ENCODE assay signal across 28 mouse cellular contexts in genomic region chr1:160606425-160606824, GRCm38 (mm10).
DNase-seq lines count a peak whose midpoint lies in the region; ATAC-seq lines count a peak whose summit lies in the region.
"Had no signal": no experiment of that assay in that cellular context is flagged by ENCODE, and none has a peak within 500 bp of the region (broad histone marks: within the 10 kb centered on the region; RNA-seq: fewer than 3 reads in every experiment).

No protein-coding gene starts in this region.

- H3K36me3 ChIP-seq in hindbrain, embryonic 14.5 days (replicated peaks; ENCODE audit: control insufficient read depth, insufficient read depth) = no peaks in the 10 kb centered on the region
- no peaks in the 10 kb centered on the region for H3K36me3 ChIP-seq in hindbrain, embryonic 11.5 days (ENCODE audit: control insufficient read depth, insufficient read depth, low read length)
- no peaks in the 10 kb centered on the region for H3K36me3 ChIP-seq in midbrain, embryonic 14.5 days (ENCODE audit: control insufficient read depth, insufficient read depth, low read length)
- no peaks in the 10 kb centered on the region for H3K36me3 ChIP-seq in midbrain, embryonic 13.5 days
- H3K36me3 ChIP-seq: embryonic facial prominence, embryonic 12.5 days; embryonic facial prominence, embryonic 15.5 days; forebrain, embryonic 12.5 days; heart, embryonic 10.5 days; heart, embryonic 13.5 days had no signal

- no peak for DNase-seq in hindbrain, embryonic 14.5 days (ENCODE audit: low spot score)
- DNase-seq in hindbrain, embryonic 11.5 days (ENCODE audit: low spot score) = no peak
- peak; percentile 53 for DNase-seq in midbrain, embryonic 14.5 days
- peak; percentile 43 for DNase-seq in retina, postnatal 1 day
- no peak for DNase-seq in retina, embryonic 14.5 days (ENCODE audit: low spot score)
- no peak for DNase-seq in cerebellum, adult 11-12 months
- DNase-seq: adrenal gland, adult 8-10 months; adrenal gland, postnatal 25 days; cerebellum, adult 2 months; cerebellum, adult 9-11 months; cerebellum, postnatal 25 days; gastrocnemius, postnatal 10 days; gastrocnemius, postnatal 36 days; heart, adult 2 months; heart, postnatal 14 days; heart, postnatal 4 days had no signal

- 0 out of 2 replicates have a peak, but pooled peaks have one; percentile 34 for ATAC-seq in hindbrain, embryonic 14.5 days (ENCODE audit: low FRiP score)
- ATAC-seq in hindbrain, embryonic 11.5 days (ENCODE audit: low FRiP score) = no peak
- ATAC-seq in midbrain, embryonic 14.5 days (ENCODE audit: low FRiP score, low TSS enrichment) = no peak
- ATAC-seq in midbrain, embryonic 13.5 days = no peak
- ATAC-seq: activated CD4-positive, CD25-positive, alpha-beta regulatory T cell, adult 4 months; CD4-positive, CD25-positive, alpha-beta regulatory T cell, adult 4 months; forebrain, embryonic 16.5 days; hindbrain, embryonic 16.5 days; inflammation-experienced regulatory T-cells, adult 6 months; intestine, embryonic 16.5 days had no signal

- no peak overlapping the region for H3K9ac ChIP-seq in hindbrain, embryonic 14.5 days
- H3K9ac ChIP-seq in hindbrain, embryonic 11.5 days (ENCODE audit: low read depth, low read length) = no peak overlapping the region
- no peak overlapping the region for H3K9ac ChIP-seq in midbrain, embryonic 14.5 days (replicated peaks; ENCODE audit: low read length)
- H3K9ac ChIP-seq in midbrain, embryonic 13.5 days (replicated peaks) = no peak overlapping the region
- H3K9ac ChIP-seq: embryonic facial prominence, embryonic 12.5 days; embryonic facial prominence, embryonic 15.5 days; forebrain, embryonic 12.5 days; heart, embryonic 13.5 days had no signal

- H3K4me2 ChIP-seq in hindbrain, embryonic 14.5 days (replicated peaks) = no peak overlapping the region
- no peak overlapping the region for H3K4me2 ChIP-seq in hindbrain, embryonic 11.5 days (replicated peaks; ENCODE audit: low read depth, low read length)
- no peak overlapping the region for H3K4me2 ChIP-seq in midbrain, embryonic 14.5 days (ENCODE audit: low read length)
- H3K4me2 ChIP-seq in midbrain, embryonic 13.5 days (replicated peaks) = no peak overlapping the region
- H3K4me2 ChIP-seq: embryonic facial prominence, embryonic 12.5 days; embryonic facial prominence, embryonic 15.5 days; forebrain, embryonic 12.5 days; heart, embryonic 13.5 days had no signal

- 52% methylated on average over 2 of the region's 2 CpGs for WGBS in hindbrain, embryonic 14.5 days
- WGBS in hindbrain, embryonic 11.5 days = 87% methylated on average over 2 of the region's 2 CpGs
- WGBS in midbrain, embryonic 14.5 days = 62% methylated on average over 2 of the region's 2 CpGs
- WGBS in midbrain, embryonic 13.5 days = 55% methylated on average over 2 of the region's 2 CpGs

- no peaks in the 10 kb centered on the region for H3K27me3 ChIP-seq in hindbrain, embryonic 14.5 days (ENCODE audit: control insufficient read depth, insufficient read depth, low read length)
- H3K27me3 ChIP-seq in hindbrain, embryonic 11.5 days (ENCODE audit: control insufficient read depth, insufficient read depth, low read length) = no peaks in the 10 kb centered on the region
- H3K27me3 ChIP-seq in midbrain, embryonic 14.5 days (ENCODE audit: control insufficient read depth, insufficient read depth, low read length) = no peaks in the 10 kb centered on the region
- no peaks in the 10 kb centered on the region for H3K27me3 ChIP-seq in midbrain, embryonic 13.5 days
- H3K27me3 ChIP-seq: embryonic facial prominence, embryonic 12.5 days; embryonic facial prominence, embryonic 15.5 days; forebrain, embryonic 12.5 days; heart, embryonic 13.5 days had no signal

- H3K4me1 ChIP-seq in hindbrain, embryonic 14.5 days (replicated peaks; ENCODE audit: control insufficient read depth, insufficient read depth, low read length) = no peaks in the 10 kb centered on the region
- no peaks in the 10 kb centered on the region for H3K4me1 ChIP-seq in hindbrain, embryonic 11.5 days (replicated peaks; ENCODE audit: control insufficient read depth, insufficient read depth, low read length)
- no peaks in the 10 kb centered on the region for H3K4me1 ChIP-seq in midbrain, embryonic 14.5 days (ENCODE audit: control insufficient read depth, insufficient read depth, low read length)
- H3K4me1 ChIP-seq in midbrain, embryonic 13.5 days (replicated peaks) = no peaks in the 10 kb centered on the region
- H3K4me1 ChIP-seq: embryonic facial prominence, embryonic 12.5 days; embryonic facial prominence, embryonic 15.5 days; forebrain, embryonic 12.5 days; heart, embryonic 10.5 days; heart, embryonic 13.5 days had no signal

- H3K4me3 ChIP-seq in hindbrain, embryonic 14.5 days (replicated peaks; ENCODE audit: low read length) = no peak overlapping the region
- H3K4me3 ChIP-seq in hindbrain, embryonic 11.5 days (ENCODE audit: low read depth, low read length) = no peak overlapping the region
- H3K4me3 ChIP-seq in midbrain, embryonic 14.5 days (replicated peaks; ENCODE audit: low read depth, low read length) = no peak overlapping the region
- no peak overlapping the region for H3K4me3 ChIP-seq in midbrain, embryonic 13.5 days (replicated peaks)
- H3K4me3 ChIP-seq: embryonic facial prominence, embryonic 12.5 days; embryonic facial prominence, embryonic 15.5 days; forebrain, embryonic 12.5 days; heart, adult 2 months; heart, embryonic 10.5 days; heart, embryonic 13.5 days had no signal

- no peaks in the 10 kb centered on the region for H3K9me3 ChIP-seq in hindbrain, embryonic 14.5 days (ENCODE audit: control insufficient read depth, low read length)
- H3K9me3 ChIP-seq in hindbrain, embryonic 11.5 days (ENCODE audit: control insufficient read depth, low read length) = no peaks in the 10 kb centered on the region
- no peaks in the 10 kb centered on the region for H3K9me3 ChIP-seq in midbrain, embryonic 14.5 days (ENCODE audit: control insufficient read depth, low read length)
- no peaks in the 10 kb centered on the region for H3K9me3 ChIP-seq in midbrain, embryonic 13.5 days
- H3K9me3 ChIP-seq: embryonic facial prominence, embryonic 12.5 days; embryonic facial prominence, embryonic 15.5 days; forebrain, embryonic 12.5 days; heart, embryonic 10.5 days; heart, embryonic 13.5 days had no signal

- H3K27ac ChIP-seq in hindbrain, embryonic 14.5 days = no peak overlapping the region
- no peak overlapping the region for H3K27ac ChIP-seq in hindbrain, embryonic 11.5 days (ENCODE audit: low read depth, low read length)
- no peak overlapping the region for H3K27ac ChIP-seq in midbrain, embryonic 14.5 days (replicated peaks; ENCODE audit: low read depth, low read length)
- H3K27ac ChIP-seq in midbrain, embryonic 13.5 days = no peak overlapping the region
- H3K27ac ChIP-seq: embryonic facial prominence, embryonic 12.5 days; embryonic facial prominence, embryonic 15.5 days; forebrain, embryonic 12.5 days; heart, adult 2 months; heart, embryonic 10.5 days; heart, embryonic 13.5 days had no signal

Comparison
In these comparisons a context has a peak if more than half of its experiments do, and no peak if none do; other contexts are left out.
1. DNase-seq: peak in midbrain, embryonic 14.5 days (single experiment) and retina, postnatal 1 day (single experiment); none in hindbrain, embryonic 14.5 days (single experiment), hindbrain, embryonic 11.5 days (single experiment), retina, embryonic 14.5 days (single experiment) and cerebellum, adult 11-12 months (single experiment).